Mouse (Mus musculus) thymus, postnatal 36 days (tissue): ENCODE measurements around the gene Rps6ka6.

Source experiments
- DNase-seq, 2 experiments: peaks; one replicate each; pipeline ENCODE4 v3.0.0; 2022; ENCODE audit warnings: mixed read lengths in 2 of 2

The Rps6ka6 gene

GRCm38 (mm10) chrX:111537859-111538258, at the start of gene Rps6ka6:
Gene Rps6ka6 (minus strand): TSS chrX:111537959.
- no peak for DNase-seq

GRCm38 (mm10) chrX:111577044-111577443, 39.3 kb upstream of the Rps6ka6 start:
- DNase-seq = no peak

- no peak for DNase-seq
Observed at GRCm38 (mm10) chrX:111518206-111518605, 19.6 kb downstream of the Rps6ka6 start.

GRCm38 (mm10) chrX:111463565-111464093, 74.1 kb downstream of the Rps6ka6 start:
- no peak for DNase-seq

GRCm38 (mm10) chrX:111462833-111463564, 74.8 kb downstream of the Rps6ka6 start:
- peak; percentile 3 to 12 for DNase-seq

GRCm38 (mm10) chrX:111462495-111462832, 75.3 kb downstream of the Rps6ka6 start:
- peak in 1 of 2 experiments; percentile 10 for DNase-seq

GRCm38 (mm10) chrX:111462092-111462491, 75.7 kb downstream of the Rps6ka6 start:
- DNase-seq = no peak

- DNase-seq = no peak
Observed at GRCm38 (mm10) chrX:111460166-111460565, 77.6 kb downstream of the Rps6ka6 start.

- DNase-seq = no peak
Observed at GRCm38 (mm10) chrX:111436571-111436970, 101.2 kb downstream of the Rps6ka6 start.

- DNase-seq = no peak
Observed at GRCm38 (mm10) chrX:111414775-111415174, 123.0 kb downstream of the Rps6ka6 start.

- DNase-seq = no peak
Observed at GRCm38 (mm10) chrX:111404816-111405215, 132.9 kb downstream of the Rps6ka6 start.

GRCm38 (mm10) chrX:111377020-111377419, 160.7 kb downstream of the Rps6ka6 start:
- DNase-seq = no peak

- no peak for DNase-seq
Observed at GRCm38 (mm10) chrX:111374177-111374576, 163.6 kb downstream of the Rps6ka6 start.
